Mouse (Mus musculus): ENCODE measurements around the gene Slc1a4. TPM values are rescaled to one million over a fixed set of nuclear protein-coding genes. Genes with fewer than 3 reads are reported as not detected.

The Slc1a4 gene
- polyA plus RNA-seq (2015; fragmentation: Nextera tagmentation; extraction: Ambion mirVana) = 26.0 and 30.2 TPM in 2 replicates

DNA sequence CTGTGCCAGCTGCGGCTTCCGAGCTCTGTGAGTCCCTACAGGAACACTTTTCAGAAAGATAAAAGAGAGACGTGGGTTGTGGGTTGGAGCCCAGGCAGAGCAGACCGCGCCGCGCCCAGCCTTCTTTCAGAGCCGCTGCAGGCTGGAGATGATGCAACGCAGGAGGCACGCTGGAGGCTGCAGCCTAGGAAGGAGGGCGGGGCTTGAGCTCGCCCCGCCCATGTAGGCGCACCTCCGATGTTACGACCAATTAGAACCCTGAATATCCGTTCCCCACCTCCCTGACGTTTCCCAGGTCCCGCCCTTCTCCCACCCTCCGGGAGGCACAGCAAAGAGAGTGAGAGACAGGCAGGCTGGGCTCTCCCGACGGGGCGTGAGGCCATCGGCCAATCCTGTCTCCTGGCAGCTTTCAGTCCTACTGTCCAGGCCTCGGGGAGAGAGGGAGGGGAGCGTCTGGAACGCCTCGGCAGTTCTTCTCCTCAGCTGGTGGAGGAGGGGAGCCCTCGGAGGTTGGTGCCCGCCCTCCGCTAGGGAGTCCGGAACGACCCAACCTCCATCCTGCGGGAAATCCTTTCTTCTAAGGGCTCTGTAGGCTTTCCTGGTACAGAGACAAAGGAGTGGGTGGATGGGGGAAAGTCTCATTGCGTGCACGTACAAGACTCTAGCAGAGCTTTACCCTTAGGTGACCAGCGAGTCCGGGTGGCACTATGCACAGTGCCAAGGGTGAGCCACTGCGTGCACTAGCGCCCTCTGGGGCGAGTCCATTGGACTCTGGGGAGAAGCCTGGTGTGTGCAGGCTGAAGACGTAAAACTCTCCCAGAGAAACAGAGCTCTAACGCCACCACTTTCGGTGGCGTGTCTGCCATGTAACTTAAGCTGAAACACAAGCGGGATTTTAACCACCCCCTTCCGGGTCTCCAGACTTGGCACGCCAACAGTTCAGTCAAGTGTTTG is at the start of gene Slc1a4:
TSS of gene Slc1a4 (minus strand) at position 153 of the 954 bp plus-strand sequence.
- whole genome bisulfite sequencing = under 1% methylated on average over 48 of the region's 48 CpGs
- peak within 1 kb of the TSS; percentile 98 for H3K27ac ChIP-seq
- peak within 1 kb of the TSS; percentile 86 for H3K9ac ChIP-seq
- no peaks in the 10 kb centered on the region for H3K27me3 ChIP-seq
- H3K9me3 ChIP-seq (replicated peaks) = no peaks in the 10 kb centered on the region
- no peaks in the 10 kb centered on the region for H3K36me3 ChIP-seq (ENCODE audit: poor library complexity, severe bottlenecking)
- peak; percentile 98 for ATAC-seq
- H3K4me3 ChIP-seq = peak within 1 kb of the TSS; percentile 75
- H3K4me1 ChIP-seq = peaks cover 33% of the 10 kb centered on the region
- peak within 1 kb of the TSS; percentile 84 for H3K4me2 ChIP-seq

GRCm38 (mm10) chr11:20380106-20380505 is 47.6 kb upstream of the Slc1a4 start:
- no peak overlapping the region for H3K9ac ChIP-seq
- H3K4me3 ChIP-seq = no peak overlapping the region
- no peaks in the 10 kb centered on the region for H3K27me3 ChIP-seq
- H3K4me2 ChIP-seq = no peak overlapping the region
- H3K27ac ChIP-seq = no peak overlapping the region
- H3K4me1 ChIP-seq = no peaks in the 10 kb centered on the region
- H3K36me3 ChIP-seq (ENCODE audit: poor library complexity, severe bottlenecking) = no peaks in the 10 kb centered on the region
- no peak for ATAC-seq
- H3K9me3 ChIP-seq (replicated peaks) = no peaks in the 10 kb centered on the region
- WGBS = 79% methylated on average over 4 of the region's 4 CpGs

DNA sequence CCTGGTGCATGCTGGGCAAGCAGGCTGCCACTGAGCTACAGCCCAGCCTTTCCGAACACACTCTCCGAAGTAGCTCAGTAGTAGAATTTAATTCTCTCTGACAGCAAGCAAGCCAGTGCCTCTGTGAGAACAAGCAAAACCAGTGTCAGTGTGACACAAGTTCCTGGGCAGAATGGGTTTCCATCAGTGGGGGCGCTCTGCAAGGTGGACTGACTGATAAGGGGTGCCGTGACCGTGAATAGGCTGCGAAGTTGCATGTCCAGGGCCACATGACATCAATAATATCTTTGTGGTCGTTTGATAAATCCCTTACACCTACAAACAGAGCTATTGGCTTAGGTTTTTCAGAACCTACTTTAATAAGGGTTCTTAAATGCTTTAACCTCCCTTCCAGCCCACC is 44.1 kb upstream of the Slc1a4 start:
- Histone ChIP-seq H3K9me3 (replicated peaks) (no peaks in the 10 kb centered on the region), H3K27me3 (no peaks in the 10 kb centered on the region), H3K36me3 (ENCODE audit: poor library complexity, severe bottlenecking) (no peaks in the 10 kb centered on the region), H3K27ac (no peak overlapping the region), H3K9ac (no peak overlapping the region), H3K4me1 (no peaks in the 10 kb centered on the region), H3K4me2 (no peak overlapping the region), H3K4me3 (no peak overlapping the region)
- 95% methylated on average over 7 of the region's 7 CpGs for WGBS
- ATAC-seq = no peak

DNA sequence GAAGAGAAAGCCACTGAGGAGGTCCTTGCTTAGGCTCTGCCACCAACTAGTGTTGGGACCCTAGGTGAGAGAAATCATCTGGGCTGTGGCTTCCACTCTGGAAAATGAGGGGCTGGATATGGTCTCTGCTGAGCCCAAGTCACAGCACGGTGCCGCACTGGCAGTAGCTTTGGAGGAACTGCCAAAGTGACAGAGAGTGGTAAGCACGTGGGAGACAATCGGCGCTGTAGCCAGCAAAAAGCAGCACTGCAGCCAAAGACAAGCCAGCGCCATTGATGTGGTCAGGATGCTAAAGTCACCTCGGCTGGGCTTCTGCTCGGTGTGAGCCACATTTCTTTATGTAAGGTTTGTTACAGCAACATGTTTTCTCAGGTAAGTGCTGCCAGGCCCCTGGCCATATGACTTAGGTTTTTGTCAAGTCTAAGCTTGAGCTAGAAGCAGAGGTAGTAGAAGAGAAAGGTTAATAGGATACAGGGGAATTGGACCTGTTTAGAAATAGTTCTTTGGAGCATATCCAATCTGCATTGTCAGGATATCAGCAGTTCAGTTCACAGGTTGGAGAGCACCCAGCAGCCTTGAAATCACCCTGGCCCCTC is 40.2 kb upstream of the Slc1a4 start:
- H3K4me1 ChIP-seq = no peaks in the 10 kb centered on the region
- H3K9ac ChIP-seq = no peak overlapping the region
- ATAC-seq = no peak
- no peak overlapping the region for H3K27ac ChIP-seq
- no peak overlapping the region for H3K4me3 ChIP-seq
- H3K4me2 ChIP-seq = no peak overlapping the region
- no peaks in the 10 kb centered on the region for H3K36me3 ChIP-seq (ENCODE audit: poor library complexity, severe bottlenecking)
- H3K27me3 ChIP-seq = no peaks in the 10 kb centered on the region
- WGBS = 81% methylated on average over 8 of the region's 8 CpGs
- no peaks in the 10 kb centered on the region for H3K9me3 ChIP-seq (replicated peaks)

DNA sequence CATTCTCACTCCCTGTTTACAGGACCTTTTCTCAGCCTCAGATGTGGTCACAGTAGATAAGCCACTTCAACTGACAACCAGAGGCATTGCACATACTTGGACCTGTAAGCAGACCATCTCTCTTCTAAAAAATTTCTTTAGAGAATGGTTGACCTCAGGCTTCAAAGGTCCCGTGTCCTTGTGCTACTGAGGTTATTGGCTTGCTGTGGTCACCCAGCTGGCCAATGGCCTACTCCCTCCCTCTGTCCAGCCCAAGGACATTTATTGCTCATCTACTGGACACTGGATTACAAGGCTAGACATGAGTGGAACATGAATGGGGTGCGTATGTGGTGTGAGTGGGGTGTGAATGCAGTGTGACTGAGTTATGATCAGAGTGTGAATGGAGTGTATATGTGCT is 38.0 kb upstream of the Slc1a4 start:
- Histone ChIP-seq H3K27ac (no peak overlapping the region), H3K9me3 (replicated peaks) (no peaks in the 10 kb centered on the region)

DNA sequence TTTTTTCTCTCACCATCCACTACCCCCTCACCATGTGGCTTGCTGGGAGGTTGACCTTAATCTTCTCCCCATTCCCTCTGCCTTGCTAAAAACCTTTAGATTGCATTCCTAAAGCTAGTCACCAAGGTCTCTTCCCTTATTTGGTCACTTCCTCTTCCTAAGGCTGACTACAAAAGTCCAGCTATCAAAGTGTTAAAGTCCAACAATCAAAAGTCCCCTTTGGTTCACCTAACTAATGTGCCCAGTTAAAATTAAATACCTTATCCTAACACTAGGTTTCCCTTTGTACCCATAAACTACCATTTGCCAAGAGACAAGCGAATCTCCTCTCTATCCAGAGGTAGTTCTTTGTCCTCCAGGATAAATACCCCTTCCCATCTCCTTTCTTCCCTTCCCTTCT is 33.9 kb upstream of the Slc1a4 start:
- Histone ChIP-seq H3K4me2 (no peak overlapping the region), H3K4me1 (no peaks in the 10 kb centered on the region), H3K27me3 (no peaks in the 10 kb centered on the region), H3K9ac (no peak overlapping the region), H3K27ac (no peak overlapping the region), H3K9me3 (replicated peaks) (no peaks in the 10 kb centered on the region), H3K36me3 (ENCODE audit: poor library complexity, severe bottlenecking) (no peaks in the 10 kb centered on the region), H3K4me3 (no peak overlapping the region)
- WGBS = 82% methylated on average over 1 of the region's 1 CpGs
- no peak for ATAC-seq

More for the DNA sequence above, 38.0 kb upstream of the Slc1a4 start:
- H3K36me3 ChIP-seq (ENCODE audit: poor library complexity, severe bottlenecking) = no peaks in the 10 kb centered on the region
- no peak overlapping the region for H3K9ac ChIP-seq
- H3K4me3 ChIP-seq = no peak overlapping the region
- H3K4me2 ChIP-seq = no peak overlapping the region
- H3K4me1 ChIP-seq = no peaks in the 10 kb centered on the region
- H3K27me3 ChIP-seq = no peaks in the 10 kb centered on the region
- ATAC-seq = no peak
- 94% methylated on average over 2 of the region's 2 CpGs for WGBS

- H3K36me3 ChIP-seq (ENCODE audit: poor library complexity, severe bottlenecking) = no peaks in the 10 kb centered on the region
- H3K27ac ChIP-seq = no peak overlapping the region
- H3K4me3 ChIP-seq = no peak overlapping the region
- no peaks in the 10 kb centered on the region for H3K9me3 ChIP-seq (replicated peaks)
- peaks cover 11% of the 10 kb centered on the region for H3K4me1 ChIP-seq
- H3K9ac ChIP-seq = no peak overlapping the region
- no peak overlapping the region for H3K4me2 ChIP-seq
- H3K27me3 ChIP-seq = no peaks in the 10 kb centered on the region
- ATAC-seq = no peak
- WGBS = 66% methylated on average over 3 of the region's 3 CpGs
These were observed 28.8 kb upstream of the Slc1a4 start for GRCm38 (mm10) chr11:20361354-20361753.

GRCm38 (mm10) chr11:20357684-20358447 is 25.4 kb upstream of the Slc1a4 start:
- H3K27ac ChIP-seq = no peak overlapping the region
- no peak overlapping the region for H3K9ac ChIP-seq
- no peaks in the 10 kb centered on the region for H3K27me3 ChIP-seq
- H3K4me2 ChIP-seq = no peak overlapping the region
- H3K4me1 ChIP-seq = peaks cover 11% of the 10 kb centered on the region
- WGBS = 41% methylated on average over 9 of the region's 9 CpGs
- H3K36me3 ChIP-seq (ENCODE audit: poor library complexity, severe bottlenecking) = no peaks in the 10 kb centered on the region
- no peak overlapping the region for H3K4me3 ChIP-seq
- no peak for ATAC-seq
- no peaks in the 10 kb centered on the region for H3K9me3 ChIP-seq (replicated peaks)

DNA sequence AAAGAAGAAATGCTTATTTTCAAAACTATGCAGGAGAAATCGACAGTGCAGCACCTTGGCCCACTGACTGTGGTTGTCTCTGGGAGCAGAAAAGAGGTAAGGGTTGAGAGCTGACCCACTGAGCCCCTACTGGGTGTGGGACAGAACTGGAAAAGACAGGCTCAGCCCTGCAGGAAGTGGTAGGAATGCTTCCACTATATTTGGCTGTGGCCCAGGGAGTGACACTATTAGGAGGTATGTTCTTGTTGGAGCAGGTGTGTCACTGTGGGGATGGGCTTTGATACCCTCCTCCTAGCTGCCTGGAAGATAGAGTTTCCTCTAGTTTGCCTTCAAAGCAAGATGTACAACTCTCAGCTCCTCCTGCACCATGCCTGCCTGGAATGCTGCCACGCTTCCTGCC is 16.0 kb upstream of the Slc1a4 start:
- Histone ChIP-seq H3K36me3 (ENCODE audit: poor library complexity, severe bottlenecking) (no peaks in the 10 kb centered on the region), H3K27me3 (no peaks in the 10 kb centered on the region), H3K4me1 (peaks cover 4% of the 10 kb centered on the region; the same call in 1 of the 2 replicates), H3K9ac (no peak overlapping the region), H3K9me3 (replicated peaks) (no peaks in the 10 kb centered on the region), H3K27ac (no peak overlapping the region), H3K4me2 (no peak overlapping the region), H3K4me3 (no peak overlapping the region)
- ATAC-seq = no peak
- WGBS = 83% methylated on average over 2 of the region's 2 CpGs

- Histone ChIP-seq H3K27me3 (no peaks in the 10 kb centered on the region), H3K4me2 (no peak overlapping the region), H3K4me1 (peaks cover 4% of the 10 kb centered on the region; the same call in 1 of the 2 replicates), H3K4me3 (no peak overlapping the region), H3K36me3 (ENCODE audit: poor library complexity, severe bottlenecking) (no peaks in the 10 kb centered on the region), H3K27ac (peak overlapping the region; percentile 12; the same call in 1 of the 2 replicates), H3K9ac (no peak overlapping the region), H3K9me3 (replicated peaks) (no peaks in the 10 kb centered on the region)
- 49% methylated on average over 6 of the region's 6 CpGs for WGBS
- ATAC-seq = peak; percentile 85
These were observed 15.0 kb upstream of the Slc1a4 start for GRCm38 (mm10) chr11:20347548-20347947.

- no peak for ATAC-seq
- no peaks in the 10 kb centered on the region for H3K27me3 ChIP-seq
- peaks cover 4% of the 10 kb centered on the region; the same call in 1 of the 2 replicates for H3K4me1 ChIP-seq
- no peak overlapping the region for H3K4me3 ChIP-seq
- no peak overlapping the region for H3K4me2 ChIP-seq
- no peak overlapping the region for H3K27ac ChIP-seq
- 89% methylated on average over 2 of the region's 2 CpGs for WGBS
- no peak overlapping the region for H3K9ac ChIP-seq
- H3K36me3 ChIP-seq (ENCODE audit: poor library complexity, severe bottlenecking) = no peaks in the 10 kb centered on the region
- no peaks in the 10 kb centered on the region for H3K9me3 ChIP-seq (replicated peaks)
These were observed 13.9 kb upstream of the Slc1a4 start for GRCm38 (mm10) chr11:20346369-20346768.

DNA sequence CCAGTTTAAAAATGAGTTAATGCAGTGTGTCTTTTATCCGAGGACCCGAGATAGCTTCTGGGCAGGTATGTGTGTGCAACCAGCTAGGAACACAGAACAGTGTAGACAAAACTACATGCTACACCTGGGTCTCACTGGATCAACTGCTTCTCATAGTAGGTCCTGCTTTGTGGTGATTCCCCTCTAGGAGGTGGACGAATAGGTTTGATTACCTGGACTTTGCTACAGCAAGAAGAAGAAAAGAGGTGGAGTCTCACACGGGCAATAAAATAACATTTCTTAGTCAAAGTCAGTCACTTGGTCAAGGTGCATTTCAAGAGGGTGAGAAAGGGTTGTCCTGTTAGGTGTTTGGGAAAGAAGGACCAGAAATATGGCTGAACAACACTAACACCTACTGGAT is 11.4 kb upstream of the Slc1a4 start:
- H3K9ac ChIP-seq = no peak overlapping the region
- 93% methylated on average over 4 of the region's 4 CpGs for WGBS
- no peak overlapping the region for H3K4me3 ChIP-seq
- no peak overlapping the region for H3K27ac ChIP-seq
- no peaks in the 10 kb centered on the region for H3K27me3 ChIP-seq
- H3K4me1 ChIP-seq = peaks cover 4% of the 10 kb centered on the region; the same call in 1 of the 2 replicates
- no peaks in the 10 kb centered on the region for H3K36me3 ChIP-seq (ENCODE audit: poor library complexity, severe bottlenecking)
- ATAC-seq = no peak
- no peak overlapping the region for H3K4me2 ChIP-seq
- H3K9me3 ChIP-seq (replicated peaks) = no peaks in the 10 kb centered on the region
